Mouse (Mus musculus) kidney, postnatal 14 days (tissue): ENCODE measurements around the gene Bmpr1a.
A peak's percentile ranks its signal among the peaks of the same experiment; 100 is the strongest.

Experiments used
- DNase-seq: peaks from one replicate; pipeline ENCODE4 v3.0.0; 2022; ENCODE audit warnings: mixed read lengths

Gene Bmpr1a

DNA sequence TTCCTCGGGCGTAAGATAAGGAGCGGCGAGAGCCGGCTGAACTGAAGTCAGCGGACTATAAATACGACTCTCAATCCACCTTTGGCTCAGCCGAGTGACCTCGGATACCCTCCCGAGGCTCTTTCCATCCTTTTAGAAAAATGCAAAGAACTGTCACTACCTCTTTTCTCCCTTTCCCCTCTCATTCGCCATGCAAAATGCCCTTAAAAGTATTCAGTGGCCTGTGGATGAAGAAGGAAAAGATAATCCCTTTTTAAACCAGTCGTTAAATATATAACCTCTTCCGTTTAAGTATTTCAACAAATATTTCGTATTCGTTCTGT is at the start of gene Bmpr1a:
Bmpr1a (minus strand) TSS at position 17 of the 323 bp plus-strand sequence.
- no peak for DNase-seq

DNA sequence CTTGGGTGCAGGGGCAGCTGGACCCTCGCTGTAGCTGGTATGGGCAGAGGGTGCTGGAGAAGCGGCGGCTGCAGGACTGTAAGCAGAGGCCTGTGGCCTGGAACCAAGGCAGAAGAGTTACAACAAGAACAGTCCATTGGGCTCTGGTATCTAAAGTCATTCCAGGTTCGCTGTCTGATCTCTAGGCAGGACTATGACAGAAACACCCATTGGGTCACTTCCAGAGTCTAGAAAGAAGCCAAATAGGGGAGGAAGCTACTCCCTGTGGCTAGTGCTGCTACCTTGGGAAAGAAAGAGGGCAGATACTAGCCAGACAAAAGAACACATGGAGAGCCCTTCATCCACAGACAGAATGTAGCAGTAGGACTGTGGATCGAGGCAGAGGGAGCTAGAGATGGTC is 49.1 kb upstream of the Bmpr1a start:
- no peak for DNase-seq

DNA sequence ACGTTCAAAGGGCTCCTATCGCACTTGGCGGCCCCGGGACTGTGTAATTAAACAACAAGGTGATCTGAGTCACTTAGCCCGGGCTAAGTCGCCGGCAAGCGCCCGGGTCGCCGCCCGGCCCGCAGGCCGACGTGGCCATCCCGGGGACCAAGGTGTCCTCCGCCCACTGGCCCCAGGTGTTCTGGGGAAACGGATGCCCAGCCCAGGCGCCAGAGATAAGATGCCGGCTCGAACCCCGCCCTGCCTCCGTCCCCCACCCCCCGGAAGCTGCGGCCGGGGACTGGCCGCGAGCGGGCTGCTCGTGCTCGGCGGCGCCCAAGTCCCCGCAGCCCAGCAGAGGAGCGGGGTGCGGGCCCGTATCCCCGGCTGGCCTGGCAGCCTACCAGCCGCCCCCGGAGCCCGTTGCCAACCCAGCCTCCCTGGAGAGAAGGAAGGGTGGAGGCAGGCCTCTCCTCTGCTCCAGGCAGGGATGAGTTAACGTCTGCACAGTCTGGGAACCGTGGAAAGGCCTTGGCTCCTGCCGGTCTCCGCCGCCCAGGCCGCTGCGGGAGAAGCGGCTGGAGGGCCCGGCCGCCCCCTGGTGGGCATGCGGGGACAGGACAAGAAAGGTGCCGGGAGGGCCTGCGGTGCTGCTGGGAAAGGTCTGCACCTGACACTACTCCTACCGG is 46.0 kb upstream of the Bmpr1a start:
- peak; percentile 87 for DNase-seq

DNA sequence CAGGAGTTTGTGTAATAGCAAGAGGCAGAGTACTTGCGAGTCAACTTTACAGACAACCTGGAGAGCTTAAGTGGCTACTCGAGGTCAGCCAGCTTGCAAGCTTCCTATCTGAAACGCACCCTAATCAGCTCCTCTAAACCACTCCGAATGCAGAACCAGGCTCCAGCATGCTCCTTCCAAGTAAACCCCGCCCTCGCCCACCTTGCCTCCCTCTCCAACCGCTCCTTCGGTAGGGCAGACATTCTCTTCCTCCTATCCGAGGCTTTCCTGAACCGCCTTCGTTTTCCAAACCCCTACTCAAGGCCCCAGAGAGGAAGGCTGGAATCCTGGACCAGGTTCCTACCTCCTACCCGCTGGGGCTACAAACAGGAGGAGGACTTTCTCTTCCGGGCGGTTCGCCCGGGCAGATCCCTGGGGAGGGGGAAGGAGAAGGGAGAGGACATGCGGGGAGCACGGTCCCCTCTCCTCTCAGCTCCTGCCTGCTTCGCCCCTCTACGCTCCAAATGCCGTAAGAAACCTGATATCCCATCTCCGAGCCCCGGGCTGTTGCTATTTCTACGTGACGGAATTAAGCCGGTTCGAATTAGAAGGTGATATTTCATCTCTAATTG is 45.4 kb upstream of the Bmpr1a start:
- peak; percentile 51 for DNase-seq

DNA sequence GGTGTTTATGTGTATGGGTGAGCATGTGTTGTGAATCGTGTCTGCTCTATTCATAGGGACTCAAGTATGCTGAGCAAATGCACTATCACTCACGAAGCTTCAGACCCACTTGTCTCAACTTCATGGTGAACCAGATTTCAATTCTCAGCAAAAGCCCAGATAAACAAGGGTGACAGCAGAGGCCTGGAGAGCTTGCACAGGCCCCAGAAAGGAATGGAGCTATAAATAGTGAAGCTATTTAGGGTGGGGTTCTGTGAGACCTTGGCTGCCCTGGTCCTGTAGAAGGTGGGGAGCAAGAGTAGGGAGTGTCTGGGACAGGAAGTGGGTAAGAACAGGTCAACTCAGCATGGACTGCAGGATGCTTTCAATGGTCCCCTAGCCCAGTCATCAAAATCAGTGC is 41.4 kb upstream of the Bmpr1a start:
- DNase-seq: no peak

DNA sequence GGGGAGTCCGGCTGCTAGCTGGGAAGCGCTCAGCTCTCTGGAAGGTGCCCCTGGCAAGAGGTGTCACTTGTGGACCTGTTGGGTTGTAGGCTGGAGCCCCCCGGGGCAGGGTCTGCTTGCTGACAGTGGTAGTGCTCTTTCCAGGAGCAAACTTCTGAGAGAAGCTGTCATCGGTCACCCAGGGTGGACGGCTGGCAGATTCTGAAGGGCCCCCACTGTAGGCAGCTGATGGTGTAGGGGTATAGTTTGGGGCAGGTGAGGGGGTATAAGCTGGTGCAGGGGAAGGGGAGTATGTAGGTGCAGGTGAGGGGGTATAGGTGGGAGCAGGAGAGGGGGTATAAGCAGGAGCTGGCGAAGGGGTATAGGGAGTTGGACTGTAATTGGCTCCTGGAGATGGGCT is 40.9 kb upstream of the Bmpr1a start:
- DNase-seq: no peak

DNA sequence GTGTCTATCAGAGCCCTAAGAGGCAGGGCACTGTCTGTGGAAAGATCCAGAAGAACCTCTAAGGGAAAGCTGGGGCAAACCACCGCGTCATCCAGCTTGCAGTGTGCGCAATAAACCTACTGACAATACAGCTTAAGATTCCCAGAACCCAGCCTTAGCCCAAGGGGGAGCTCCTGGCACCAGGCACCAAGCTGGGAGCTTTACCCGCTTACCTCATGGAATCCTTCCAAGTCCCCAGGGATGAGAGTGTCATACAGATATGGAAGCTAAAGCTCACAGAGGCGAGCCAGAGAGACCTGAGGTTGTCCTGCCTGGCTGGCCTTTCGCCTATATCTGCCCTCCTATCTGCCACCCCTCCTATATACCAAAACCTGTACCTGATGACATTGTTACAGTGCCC is 40.5 kb upstream of the Bmpr1a start:
- DNase-seq: no peak

DNA sequence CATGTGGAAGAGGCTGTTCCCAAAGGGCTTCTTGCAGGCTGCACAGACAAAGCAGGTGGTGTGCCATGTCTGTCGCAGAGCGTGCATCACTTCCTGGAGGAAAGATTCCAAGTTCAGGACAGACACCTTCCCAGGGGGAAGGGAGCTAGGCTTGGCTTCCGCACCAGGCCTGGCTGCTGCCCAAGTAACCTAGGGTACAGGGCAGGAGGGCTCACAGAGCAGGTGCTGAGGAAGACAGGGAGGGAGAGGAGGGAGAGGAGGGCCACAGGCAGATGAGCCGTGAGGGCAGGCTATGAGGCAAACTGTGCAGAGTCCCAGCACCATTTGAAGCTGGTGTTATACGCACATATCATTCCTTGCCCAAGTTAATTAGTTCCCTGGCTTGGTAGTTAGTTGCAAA is 38.8 kb upstream of the Bmpr1a start:
- DNase-seq: no peak

DNA sequence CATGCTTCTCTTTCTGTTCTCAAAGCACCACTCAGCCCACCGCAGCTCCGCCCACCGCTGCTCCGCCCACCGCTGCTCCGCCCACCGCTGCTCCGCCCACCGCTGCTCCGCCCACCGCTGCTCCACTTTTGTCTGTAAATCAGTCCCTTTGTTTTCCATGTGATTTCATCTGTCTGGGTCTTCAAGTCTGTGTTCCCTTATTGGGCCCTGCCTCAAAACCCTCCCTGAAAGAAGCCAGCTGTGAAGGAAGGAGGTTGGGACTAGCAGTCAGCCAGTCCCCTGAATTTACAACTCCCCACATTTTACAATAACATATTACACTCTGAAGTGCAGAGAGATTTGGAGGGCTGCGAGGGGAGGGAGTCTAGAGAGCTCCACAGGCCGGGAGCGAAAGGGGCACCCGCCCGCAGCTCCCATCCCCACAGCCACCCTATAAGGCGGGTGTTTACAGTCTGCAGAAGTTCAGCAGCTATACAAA is 37.6 kb upstream of the Bmpr1a start:
- peak; percentile 77 for DNase-seq

DNA sequence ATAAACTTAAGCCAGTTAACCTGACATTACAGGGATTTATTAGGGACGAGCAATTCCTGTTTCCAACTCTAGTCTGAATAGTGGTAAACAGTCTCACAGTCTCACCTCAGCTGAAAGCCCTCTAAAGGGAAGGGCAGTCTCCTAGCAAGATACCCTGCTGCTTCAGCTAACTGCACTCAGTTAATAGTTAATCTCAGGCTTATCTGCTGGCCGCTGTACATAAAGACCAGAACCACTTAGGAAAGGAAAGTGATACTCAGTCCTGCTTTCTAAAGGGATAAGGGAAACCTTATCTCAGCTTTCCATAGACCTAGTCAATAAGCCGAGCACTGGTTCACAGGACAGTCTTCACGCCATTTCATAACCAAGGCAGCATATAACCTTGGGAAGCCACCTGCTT is 32.7 kb upstream of the Bmpr1a start:
- DNase-seq: no peak

DNA sequence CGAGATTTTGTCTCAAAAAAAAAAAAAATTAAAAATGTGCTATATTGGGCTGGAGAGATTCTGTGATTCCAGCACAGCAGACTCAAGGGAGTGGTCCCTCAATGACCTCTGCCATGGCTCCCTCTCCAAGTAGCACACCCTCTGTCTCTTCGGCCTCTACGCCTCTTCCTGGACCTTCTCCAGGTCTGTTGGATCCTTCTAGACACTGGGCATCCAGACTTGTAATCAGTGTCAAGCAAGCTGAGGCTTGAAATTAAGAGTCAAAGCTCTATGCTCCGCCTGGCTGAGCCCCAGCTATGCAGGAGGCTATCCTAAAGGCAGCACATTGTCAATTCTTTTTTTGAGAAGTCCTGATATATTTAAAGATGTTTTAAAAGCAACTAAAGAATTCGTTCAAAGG is 30.4 kb upstream of the Bmpr1a start:
- DNase-seq: no peak

DNA sequence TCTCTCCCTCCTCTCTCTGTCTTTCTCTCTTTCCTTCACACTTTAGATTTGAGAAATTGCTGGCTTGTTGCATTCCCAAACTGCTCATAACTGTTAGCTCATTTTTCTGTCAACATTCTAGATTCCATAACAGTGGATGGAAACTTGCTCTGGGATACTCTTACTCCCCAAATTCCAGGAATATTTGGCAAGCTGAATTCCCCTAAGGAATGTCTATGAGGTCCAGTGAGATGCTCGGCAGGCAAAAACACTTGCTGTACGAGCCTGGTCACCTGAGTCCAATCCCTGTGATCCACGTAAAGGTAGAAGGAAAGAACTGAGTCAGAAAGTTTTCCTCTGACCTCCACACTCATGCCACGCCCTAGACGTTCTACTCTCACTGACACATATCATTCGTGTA is 29.4 kb upstream of the Bmpr1a start:
- peak; percentile 21 for DNase-seq

DNA sequence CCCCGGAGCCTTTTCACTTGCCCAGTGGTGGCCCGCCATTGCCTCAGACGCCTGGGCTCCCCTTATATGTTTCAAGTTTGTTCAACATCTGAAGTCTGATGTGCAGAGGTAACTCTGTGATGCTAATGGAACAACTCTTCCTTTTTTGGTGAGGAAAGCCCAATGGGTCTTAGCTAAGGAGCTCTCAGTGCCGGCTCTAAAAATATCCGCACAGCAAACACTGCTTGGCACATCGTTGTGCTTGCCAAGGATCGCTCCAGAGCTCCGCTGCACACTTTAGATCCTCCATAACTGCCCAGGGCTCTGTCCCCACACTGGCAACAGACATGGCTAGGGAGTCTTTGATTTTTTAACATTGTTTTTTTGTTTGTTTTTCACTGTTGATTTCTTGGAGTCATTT is 25.7 kb upstream of the Bmpr1a start:
- no peak for DNase-seq

DNA sequence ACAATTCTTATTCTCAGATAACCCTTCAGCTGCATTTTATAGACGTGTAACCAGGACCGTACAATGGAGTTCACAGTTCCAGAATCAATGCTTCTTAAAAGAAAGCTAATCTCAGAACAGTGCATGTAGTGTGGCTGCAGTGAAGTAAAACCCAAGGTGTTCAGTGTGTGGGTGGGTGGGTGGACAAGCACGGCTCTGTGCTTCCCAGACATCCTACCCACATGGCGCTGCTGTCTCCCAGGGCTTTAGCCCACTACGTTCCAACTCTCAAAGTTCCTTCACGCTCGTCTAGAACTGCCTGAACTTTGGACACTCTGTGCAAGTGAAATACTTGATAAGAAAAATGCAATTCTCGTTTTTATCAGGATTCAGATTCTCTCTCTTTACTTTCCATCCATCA is 19.6 kb upstream of the Bmpr1a start, which contains the start of gene 9230112D13Rik:
9230112D13Rik (minus strand) TSS at position 101 of the 400 bp plus-strand sequence.
- no peak for DNase-seq

DNA sequence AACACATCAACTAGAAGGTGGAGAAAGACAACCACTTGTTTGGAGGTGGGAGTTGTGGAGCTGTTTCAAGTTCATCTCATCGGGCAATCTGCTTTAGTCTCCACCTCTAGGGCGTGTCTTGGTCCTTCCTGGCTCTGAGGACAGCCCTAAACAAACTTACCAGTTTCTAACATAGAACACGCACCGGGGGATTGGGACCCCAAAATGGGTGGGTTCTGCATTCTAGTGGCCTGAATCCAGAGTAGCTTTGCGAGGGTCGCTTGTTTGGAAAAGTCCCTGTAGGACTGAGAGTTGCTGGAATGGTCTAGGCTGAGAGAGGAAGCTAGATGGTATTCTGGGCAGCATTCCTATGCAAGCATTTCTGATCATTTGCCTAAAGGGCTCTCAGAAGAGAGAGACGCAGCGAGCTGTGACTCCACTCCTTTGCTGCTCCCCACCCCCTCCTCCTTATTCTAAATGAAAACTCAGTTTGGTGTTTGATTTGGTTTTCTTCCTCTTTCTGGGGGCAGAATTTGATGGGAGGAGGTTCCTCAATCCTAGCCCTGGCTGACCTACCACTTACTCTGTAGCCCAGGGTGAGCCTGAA is 14.9 kb upstream of the Bmpr1a start:
- DNase-seq: peak; percentile 18

DNA sequence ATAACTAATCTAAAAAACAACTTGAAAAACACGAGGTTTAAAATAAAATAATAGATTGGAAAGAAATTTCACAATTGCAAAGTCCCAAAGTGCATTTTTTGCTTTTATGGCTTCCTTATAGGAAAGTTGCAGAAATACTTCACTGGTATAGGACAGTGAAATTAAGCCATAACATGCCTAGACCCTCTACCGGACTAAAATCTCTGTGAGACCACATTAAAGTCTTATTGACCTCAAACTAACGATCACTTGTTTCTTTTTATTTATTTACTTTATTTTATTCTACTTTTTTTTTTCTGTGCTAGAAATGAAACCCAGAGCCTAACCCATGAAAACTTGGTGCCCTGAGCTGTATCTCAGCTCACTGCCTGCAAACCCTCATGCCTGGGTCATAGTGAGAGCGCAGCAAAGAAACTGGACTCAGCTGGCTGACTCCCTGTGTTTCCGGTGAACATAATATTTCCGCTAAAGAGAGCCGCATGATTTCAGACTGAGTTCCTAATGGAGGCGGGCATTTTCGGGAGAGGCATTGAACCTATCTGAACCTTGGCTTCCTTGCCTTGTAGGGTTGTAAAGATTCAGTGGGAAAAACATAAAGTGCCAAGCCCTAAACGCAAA is 13.9 kb upstream of the Bmpr1a start:
- DNase-seq: no peak

DNA sequence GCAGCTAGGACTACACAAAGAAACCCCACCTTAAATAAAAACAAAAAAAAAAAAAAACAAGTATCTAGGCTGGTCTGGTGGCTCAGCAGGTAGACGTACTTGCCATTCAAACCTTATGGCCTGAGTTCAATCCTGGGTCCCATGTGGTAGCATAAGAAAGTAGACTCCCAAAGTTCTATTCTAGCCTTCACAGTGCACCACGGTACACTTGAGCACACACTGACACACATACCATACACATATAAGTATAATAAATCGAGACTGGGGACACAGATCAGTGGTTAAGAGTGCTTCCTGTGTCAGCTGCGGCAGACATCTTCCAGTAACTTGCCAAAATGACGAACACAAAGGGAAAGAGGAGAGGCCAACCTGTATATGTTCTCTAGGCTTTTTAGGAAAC is 12.7 kb upstream of the Bmpr1a start:
- no peak for DNase-seq

DNA sequence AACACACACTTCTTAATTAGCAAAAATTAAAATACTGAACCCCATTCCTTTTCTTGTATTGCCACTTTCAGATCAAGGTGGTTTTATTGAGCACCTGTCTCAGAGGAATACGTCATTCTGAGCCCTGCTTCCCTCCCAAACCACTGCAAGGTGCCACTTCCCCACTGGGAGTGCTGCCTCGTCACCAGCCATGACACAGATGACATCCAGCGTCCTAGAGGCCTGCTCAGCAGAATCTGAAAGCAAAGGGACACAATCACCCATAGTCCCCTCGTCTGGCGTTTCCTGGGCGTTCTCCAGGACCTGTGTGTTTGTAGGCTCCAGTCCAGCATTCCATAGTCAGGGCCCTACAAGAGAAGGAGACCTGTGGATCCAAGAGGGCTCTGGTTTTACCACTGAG is 11.0 kb upstream of the Bmpr1a start:
- DNase-seq: peak; percentile 41

DNA sequence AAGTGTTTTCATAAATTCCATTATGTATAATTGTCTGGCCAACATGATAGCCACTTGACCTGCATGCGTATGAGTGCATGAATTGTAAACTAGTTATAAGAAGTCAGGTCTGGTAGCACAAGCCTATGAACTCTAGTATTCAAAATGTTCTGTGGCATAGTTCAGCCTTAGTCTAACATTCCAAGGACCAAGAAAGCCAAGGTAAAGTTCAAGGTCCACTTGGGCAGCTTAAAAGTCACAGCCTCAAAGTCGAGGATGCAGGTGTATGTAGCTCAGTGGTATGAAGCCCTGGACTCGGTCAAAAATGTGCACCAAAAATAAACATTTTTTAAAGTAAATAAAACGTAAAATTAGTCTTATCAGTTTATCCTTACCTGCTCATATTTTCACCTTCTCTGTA is 9.5 kb upstream of the Bmpr1a start:
- DNase-seq: no peak

DNA sequence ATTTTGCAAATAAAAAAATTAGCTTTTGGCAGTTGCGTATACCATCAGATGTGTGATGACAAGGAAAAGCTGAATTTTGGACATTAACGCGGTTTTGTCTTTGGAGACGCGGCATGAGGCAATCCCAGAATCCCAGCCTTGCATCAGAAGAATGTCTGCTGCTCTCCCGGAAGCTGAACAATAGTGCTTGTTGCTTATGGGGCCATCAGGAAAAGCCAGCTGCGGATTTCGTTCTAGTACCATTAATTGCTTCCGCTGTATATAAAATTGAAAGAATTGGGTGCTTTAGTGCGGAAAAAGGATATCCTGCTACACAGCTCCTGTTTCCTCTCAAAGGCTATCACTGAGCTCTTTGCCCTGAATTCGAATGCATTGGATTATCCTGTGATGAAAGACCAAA is 8.8 kb upstream of the Bmpr1a start:
- DNase-seq: no peak

DNA sequence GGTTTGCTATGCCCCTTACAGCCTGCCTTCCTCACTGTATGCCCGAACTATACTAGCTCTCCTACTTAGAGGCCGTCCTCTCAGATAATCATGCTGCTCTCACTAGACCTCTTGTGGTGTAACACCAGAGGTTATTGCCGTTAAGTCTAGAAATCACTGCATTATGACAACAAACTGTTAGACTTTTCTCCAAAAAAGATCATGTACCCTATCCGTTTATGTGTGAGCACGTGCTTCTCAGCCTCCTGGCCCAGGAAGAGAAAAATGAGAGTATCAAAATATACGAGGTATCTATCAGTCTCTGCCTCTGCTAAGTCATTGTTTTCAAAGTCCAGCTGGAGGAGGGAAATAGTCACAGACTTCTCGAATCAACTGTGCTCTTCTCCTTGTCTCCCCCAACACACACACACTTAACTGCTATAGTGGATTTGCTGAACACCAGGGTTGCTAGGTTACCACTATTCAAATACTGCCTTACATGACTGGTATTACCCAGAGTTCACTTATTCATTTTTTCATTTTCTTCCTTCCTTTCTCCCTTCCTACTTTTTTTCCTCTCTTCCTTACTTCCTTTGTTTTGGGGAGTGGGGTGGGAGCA is 5.8 kb upstream of the Bmpr1a start:
- no peak for DNase-seq

DNA sequence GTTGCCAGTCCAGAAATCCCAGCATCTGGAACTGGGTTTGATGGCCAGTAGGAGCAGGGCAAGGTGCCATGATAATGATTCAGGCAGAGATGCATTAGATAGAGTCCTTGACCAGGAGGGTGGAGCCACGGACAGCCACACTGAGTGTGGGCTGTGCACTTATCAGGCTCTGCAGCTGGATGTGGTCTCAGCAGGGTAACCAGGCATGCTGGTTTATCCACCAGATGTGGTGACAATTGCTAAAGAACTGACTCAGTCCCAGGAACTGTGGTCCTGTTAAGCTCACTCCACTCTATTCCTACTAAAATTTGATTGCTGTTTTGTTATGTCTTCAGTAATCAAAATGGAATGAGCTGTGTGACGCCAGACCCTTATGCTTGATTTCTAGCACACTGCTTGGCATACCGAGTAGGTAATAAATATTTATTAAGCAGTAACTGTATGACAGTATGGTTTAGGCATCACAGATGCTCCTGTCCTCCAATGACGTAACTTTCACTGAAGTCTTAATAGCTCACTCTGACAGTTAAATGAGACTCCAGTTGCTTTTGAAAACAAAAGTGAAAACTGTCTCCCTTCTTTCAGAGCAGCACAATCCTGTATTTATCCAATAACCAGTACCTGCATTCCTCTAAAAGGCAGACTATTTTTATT is 5.2 kb upstream of the Bmpr1a start:
- DNase-seq: no peak

DNA sequence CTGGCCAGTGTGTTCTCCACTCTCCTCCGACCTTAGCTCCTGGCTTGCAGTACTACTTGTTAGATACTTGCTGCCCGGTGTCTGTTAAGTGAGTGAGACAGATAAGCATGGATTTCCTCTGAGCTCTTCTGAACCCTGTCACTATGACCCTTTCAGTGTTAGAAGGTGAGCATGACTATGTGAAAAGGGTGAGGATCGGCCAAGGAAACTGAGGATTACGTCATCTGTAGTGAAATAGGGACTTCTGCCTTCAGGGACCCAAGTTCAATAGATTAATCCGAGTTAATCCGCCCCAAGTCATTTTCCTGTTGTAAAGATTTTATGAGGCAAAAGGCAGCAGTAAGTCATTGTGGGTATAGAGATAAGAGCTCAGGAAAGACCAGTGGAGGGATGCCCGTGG is 2.2 kb upstream of the Bmpr1a start:
- no peak for DNase-seq
